18 mouse cellular contexts compared by ENCODE assay signal in the genomic region with DNA sequence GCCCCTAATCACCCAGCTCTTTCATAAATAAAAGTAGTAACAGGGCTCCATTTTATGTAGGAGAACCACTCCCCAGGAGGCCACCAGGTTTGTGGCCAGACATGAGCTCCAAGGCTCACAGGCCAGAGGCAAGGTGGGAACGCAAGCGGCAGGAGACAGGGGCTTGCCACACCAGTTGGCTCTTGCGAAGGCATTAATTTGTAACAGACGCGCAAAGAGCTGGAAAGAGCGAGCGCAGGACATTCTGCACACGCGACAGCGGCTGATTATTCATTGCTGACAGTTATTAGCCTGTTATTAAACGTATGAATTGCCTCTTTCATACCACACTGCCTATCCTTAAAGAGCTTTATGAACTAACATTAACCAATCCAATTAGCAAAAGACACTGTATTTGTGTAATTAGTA.
DNase-seq lines count a peak whose midpoint lies in the region; ATAC-seq and TF ChIP-seq lines count a peak whose summit lies in the region.
"Had no signal": no experiment of that assay in that cellular context is flagged by ENCODE, and none has a peak within 500 bp of the region (broad histone marks: within the 10 kb centered on the region; RNA-seq: fewer than 3 reads in every experiment).

No protein-coding gene starts in this region.

- TF ChIP-seq POLR2A in small intestine, adult 2 months (IDR thresholded peaks at IDR 0.05; ENCODE audit: low read depth, low read length) = no peak

- H3K27ac ChIP-seq in heart, embryonic 11.5 days (ENCODE audit: low read depth, low read length) = peak overlapping the region; percentile 38
- H3K27ac ChIP-seq in midbrain, embryonic 16.5 days (ENCODE audit: low read length) = no peak overlapping the region
- no peak overlapping the region for H3K27ac ChIP-seq in midbrain, embryonic 15.5 days
- peak overlapping the region; percentile 93 for H3K27ac ChIP-seq in intestine, embryonic 16.5 days (ENCODE audit: low read length)
- H3K27ac ChIP-seq in small intestine, adult 2 months (ENCODE audit: insufficient read depth, low read depth, low read length) = peak overlapping the region; percentile 44
- H3K27ac ChIP-seq: left cerebral cortex, adult 2 months; liver, embryonic 15.5 days; midbrain, embryonic 13.5 days; stomach, embryonic 15.5 days had no signal

- DNase-seq in heart, adult 8-10 months (ENCODE audit: low spot score) = no peak
- no peak for DNase-seq in left cerebral cortex, adult 8-10 months (ENCODE audit: low spot score in 2 of 2)
- DNase-seq: adrenal gland, postnatal 25 days; B cell, adult 2 months; heart, postnatal 4 days; kidney, postnatal 36 days; lung, postnatal 36 days; thymus, postnatal 4 days had no signal

- no peak for ATAC-seq in heart, embryonic 11.5 days (replicated peaks; ENCODE audit: insufficient number of reproducible peaks, low FRiP score, low TSS enrichment)
- no peak for ATAC-seq in midbrain, embryonic 16.5 days
- no peak for ATAC-seq in midbrain, embryonic 15.5 days (replicated peaks)
- ATAC-seq in intestine, embryonic 16.5 days = no peak
- ATAC-seq in cerebellum, adult (ENCODE audit: insufficient number of reproducible peaks, low FRiP score, low TSS enrichment) = no peak
- ATAC-seq: midbrain, embryonic 13.5 days had no signal

- TF ChIP-seq CTCF in small intestine, adult 2 months (IDR thresholded peaks at IDR 0.05; ENCODE audit: extremely low read depth, insufficient read length, insufficient replicate concordance, low read depth, low read length) = no peak

- H3K36me3 ChIP-seq in heart, embryonic 11.5 days (ENCODE audit: control insufficient read depth, insufficient read depth, low read length) = no peaks in the 10 kb centered on the region
- no peaks in the 10 kb centered on the region for H3K36me3 ChIP-seq in midbrain, embryonic 16.5 days (ENCODE audit: control insufficient read depth, insufficient read depth, low read length)
- H3K36me3 ChIP-seq in midbrain, embryonic 15.5 days (replicated peaks) = no peaks in the 10 kb centered on the region
- no peaks in the 10 kb centered on the region for H3K36me3 ChIP-seq in intestine, embryonic 16.5 days (ENCODE audit: control insufficient read depth, insufficient read depth, low read length)
- H3K36me3 ChIP-seq in small intestine, adult 2 months (ENCODE audit: control insufficient read depth, insufficient read depth, low read length) = no peaks in the 10 kb centered on the region
- H3K36me3 ChIP-seq: liver, embryonic 15.5 days; midbrain, embryonic 13.5 days; stomach, embryonic 15.5 days had no signal

- peaks cover 4% of the 10 kb centered on the region for H3K27me3 ChIP-seq in heart, embryonic 11.5 days (ENCODE audit: control insufficient read depth, insufficient read depth, low read length)
- peaks cover 26% of the 10 kb centered on the region for H3K27me3 ChIP-seq in midbrain, embryonic 16.5 days (ENCODE audit: control insufficient read depth, insufficient read depth, low read depth, low read length)
- H3K27me3 ChIP-seq in midbrain, embryonic 15.5 days (replicated peaks) = peaks cover 68% of the 10 kb centered on the region
- H3K27me3 ChIP-seq in intestine, embryonic 16.5 days (replicated peaks; ENCODE audit: control insufficient read depth, insufficient read depth, low read length) = no peaks in the 10 kb centered on the region
- no peaks in the 10 kb centered on the region for H3K27me3 ChIP-seq in small intestine, adult 2 months (ENCODE audit: control insufficient read depth, insufficient read depth, low read length)
- H3K27me3 ChIP-seq: liver, embryonic 15.5 days; stomach, embryonic 15.5 days had no signal

- H3K4me2 ChIP-seq in heart, embryonic 11.5 days = no peak overlapping the region
- peak overlapping the region; percentile 20; the same call in 1 of the 2 replicates for H3K4me2 ChIP-seq in midbrain, embryonic 16.5 days (ENCODE audit: low read length)
- H3K4me2 ChIP-seq in midbrain, embryonic 15.5 days = no peak overlapping the region
- H3K4me2 ChIP-seq in intestine, embryonic 16.5 days (ENCODE audit: low read depth, low read length) = peak overlapping the region; percentile 19; the same call in 1 of the 2 replicates
- H3K4me2 ChIP-seq: liver, embryonic 15.5 days; midbrain, embryonic 13.5 days; stomach, embryonic 15.5 days had no signal

- H3K4me1 ChIP-seq in heart, embryonic 11.5 days (ENCODE audit: control insufficient read depth, insufficient read depth, low read length) = peaks cover 61% of the 10 kb centered on the region
- peaks cover 6% of the 10 kb centered on the region; the same call in 1 of the 2 replicates for H3K4me1 ChIP-seq in midbrain, embryonic 16.5 days (ENCODE audit: control insufficient read depth, insufficient read depth, low read length)
- H3K4me1 ChIP-seq in midbrain, embryonic 15.5 days = peaks cover 27% of the 10 kb centered on the region
- peaks cover 68% of the 10 kb centered on the region for H3K4me1 ChIP-seq in intestine, embryonic 16.5 days (ENCODE audit: control insufficient read depth, insufficient read depth, low read length)
- peaks cover 41% of the 10 kb centered on the region for H3K4me1 ChIP-seq in small intestine, adult 2 months (ENCODE audit: control insufficient read depth, insufficient read depth, insufficient read length, low read length)

- H3K9me3 ChIP-seq in heart, embryonic 11.5 days (replicated peaks; ENCODE audit: control insufficient read depth, low read length) = no peaks in the 10 kb centered on the region
- H3K9me3 ChIP-seq in midbrain, embryonic 16.5 days (replicated peaks; ENCODE audit: control insufficient read depth, low read length, poor library complexity, severe bottlenecking) = no peaks in the 10 kb centered on the region
- no peaks in the 10 kb centered on the region for H3K9me3 ChIP-seq in midbrain, embryonic 15.5 days
- H3K9me3 ChIP-seq in intestine, embryonic 16.5 days (ENCODE audit: control insufficient read depth, low read length) = no peaks in the 10 kb centered on the region
- H3K9me3 ChIP-seq: liver, embryonic 15.5 days; midbrain, embryonic 13.5 days; stomach, embryonic 15.5 days had no signal

- 69% methylated on average over 11 of the region's 11 CpGs for WGBS in heart, embryonic 11.5 days (ENCODE audit: insufficient replicate concordance)
- WGBS in midbrain, embryonic 16.5 days = 21% methylated on average over 11 of the region's 11 CpGs
- WGBS in midbrain, embryonic 15.5 days = 26% methylated on average over 11 of the region's 11 CpGs
- 52% methylated on average over 11 of the region's 11 CpGs for WGBS in intestine, embryonic 16.5 days
- 50% methylated on average over 11 of the region's 11 CpGs for WGBS in small intestine, adult 2 months

- no peak overlapping the region for H3K4me3 ChIP-seq in heart, embryonic 11.5 days (ENCODE audit: low read depth, low read length)
- no peak overlapping the region for H3K4me3 ChIP-seq in midbrain, embryonic 16.5 days (ENCODE audit: low read depth, low read length)
- H3K4me3 ChIP-seq in midbrain, embryonic 15.5 days = no peak overlapping the region
- H3K4me3 ChIP-seq in intestine, embryonic 16.5 days (ENCODE audit: low read length) = 0 out of 2 replicates have a peak overlapping the region, but pooled peaks have one; percentile 9
- no peak overlapping the region for H3K4me3 ChIP-seq in small intestine, adult 2 months (ENCODE audit: low read depth, low read length)
- H3K4me3 ChIP-seq: left cerebral cortex, adult 2 months; liver, embryonic 15.5 days; midbrain, embryonic 13.5 days; stomach, embryonic 15.5 days had no signal

- H3K9ac ChIP-seq in heart, embryonic 11.5 days (ENCODE audit: low read depth, low read length) = no peak overlapping the region
- H3K9ac ChIP-seq in midbrain, embryonic 16.5 days (ENCODE audit: low read depth, low read length) = no peak overlapping the region
- H3K9ac ChIP-seq in midbrain, embryonic 15.5 days = no peak overlapping the region
- peak overlapping the region; percentile 53 for H3K9ac ChIP-seq in intestine, embryonic 16.5 days (ENCODE audit: low read depth, low read length)
- H3K9ac ChIP-seq: liver, embryonic 15.5 days; midbrain, embryonic 13.5 days; stomach, embryonic 15.5 days had no signal

Comparison
In these comparisons a context has a peak if more than half of its experiments do, and no peak if none do; other contexts are left out.
1. H3K4me2 ChIP-seq: peak in midbrain, embryonic 16.5 days (single experiment) and intestine, embryonic 16.5 days (single experiment); none in heart, embryonic 11.5 days (single experiment) and midbrain, embryonic 15.5 days (single experiment).
2. H3K27ac ChIP-seq: peak in heart, embryonic 11.5 days (single experiment), intestine, embryonic 16.5 days (single experiment) and small intestine, adult 2 months (single experiment); none in midbrain, embryonic 16.5 days (single experiment) and midbrain, embryonic 15.5 days (single experiment).